Mouse (Mus musculus): ENCODE measurements around the gene Patz1. TPM values are rescaled to one million over a fixed set of nuclear protein-coding genes. Genes with fewer than 3 reads are reported as not detected.

Patz1 gene
- polyA plus RNA-seq, 1 experiment from 2014 or later: 73.2 TPM

DNA sequence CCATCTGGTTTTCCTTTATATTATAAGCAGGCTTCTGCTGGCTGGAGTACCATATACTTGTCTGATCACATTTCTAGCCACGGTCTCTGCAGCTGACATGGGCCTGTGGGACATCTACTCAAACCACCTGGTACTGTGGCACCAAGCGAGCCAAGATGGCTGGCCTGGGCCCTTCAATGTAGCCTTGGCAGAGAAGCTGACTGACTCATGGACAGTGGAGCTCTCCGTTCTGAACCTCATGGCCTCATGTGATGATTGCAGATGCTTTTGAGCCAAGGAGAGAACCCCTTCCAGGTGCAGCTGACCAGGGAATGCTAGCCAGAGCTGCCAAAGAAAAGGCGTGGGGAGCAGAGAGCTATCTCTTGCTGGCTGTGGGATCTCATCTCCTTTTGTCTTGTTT, 17.1 kb downstream of the Patz1 start:
- 95% methylated on average over 4 of the region's 4 CpGs for WGBS

DNA sequence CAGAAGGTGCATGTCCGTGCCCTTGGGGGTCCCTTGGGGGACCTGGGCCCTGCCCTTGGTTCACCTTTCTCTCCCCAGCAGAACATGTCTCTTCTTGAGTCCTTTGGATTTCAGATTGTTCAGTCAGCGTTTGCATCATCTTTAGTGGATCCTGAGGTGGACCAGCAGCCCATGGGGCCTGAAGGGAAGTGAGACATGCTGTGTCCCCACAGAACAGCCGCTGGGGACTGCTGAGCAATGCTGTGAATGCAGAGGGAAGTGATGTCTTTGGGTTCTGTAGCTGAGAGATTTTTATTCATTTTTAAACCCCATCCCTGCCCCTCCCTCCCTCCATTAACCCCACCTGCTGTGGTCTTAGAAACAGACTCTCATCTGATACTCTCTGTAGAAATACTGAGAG, 19.2 kb downstream of the Patz1 start:
- no peaks in the 10 kb centered on the region for H3K27me3 ChIP-seq (ENCODE audit: control insufficient read depth, insufficient read depth, low read length)
- 95% methylated on average over 3 of the region's 3 CpGs for WGBS
- no peak overlapping the region for H3K4me3 ChIP-seq (ENCODE audit: low read depth, low read length)
- H3K4me2 ChIP-seq (ENCODE audit: low read depth, low read length): no peak overlapping the region
- H3K9ac ChIP-seq (replicated peaks; ENCODE audit: low read length): no peak overlapping the region
- no peak for DNase-seq (ENCODE audit: low spot score)
- no peaks in the 10 kb centered on the region for H3K9me3 ChIP-seq (replicated peaks; ENCODE audit: control insufficient read depth, low read length)
- ATAC-seq (replicated peaks; ENCODE audit: insufficient number of reproducible peaks, low FRiP score, low TSS enrichment, low read depth): no peak
- H3K36me3 ChIP-seq (replicated peaks; ENCODE audit: control insufficient read depth, insufficient read depth, low read depth, low read length): peaks cover 49% of the 10 kb centered on the region
- no peak overlapping the region for H3K27ac ChIP-seq (replicated peaks; ENCODE audit: low read depth, low read length)
- H3K4me1 ChIP-seq (ENCODE audit: control insufficient read depth, insufficient read depth, low read length): no peaks in the 10 kb centered on the region

More for the DNA sequence above, 17.1 kb downstream of the Patz1 start:
- no peaks in the 10 kb centered on the region for H3K9me3 ChIP-seq (replicated peaks; ENCODE audit: control insufficient read depth, low read length)
- H3K4me3 ChIP-seq (ENCODE audit: low read depth, low read length): no peak overlapping the region
- DNase-seq (ENCODE audit: low spot score): no peak
- H3K4me1 ChIP-seq (ENCODE audit: control insufficient read depth, insufficient read depth, low read length): no peaks in the 10 kb centered on the region
- ATAC-seq (replicated peaks; ENCODE audit: insufficient number of reproducible peaks, low FRiP score, low TSS enrichment, low read depth): no peak
- H3K9ac ChIP-seq (replicated peaks; ENCODE audit: low read length): no peak overlapping the region
- no peak overlapping the region for H3K4me2 ChIP-seq (ENCODE audit: low read depth, low read length)
- peaks cover 47% of the 10 kb centered on the region for H3K36me3 ChIP-seq (replicated peaks; ENCODE audit: control insufficient read depth, insufficient read depth, low read depth, low read length)
- no peaks in the 10 kb centered on the region for H3K27me3 ChIP-seq (ENCODE audit: control insufficient read depth, insufficient read depth, low read length)
- no peak overlapping the region for H3K27ac ChIP-seq (replicated peaks; ENCODE audit: low read depth, low read length)

DNA sequence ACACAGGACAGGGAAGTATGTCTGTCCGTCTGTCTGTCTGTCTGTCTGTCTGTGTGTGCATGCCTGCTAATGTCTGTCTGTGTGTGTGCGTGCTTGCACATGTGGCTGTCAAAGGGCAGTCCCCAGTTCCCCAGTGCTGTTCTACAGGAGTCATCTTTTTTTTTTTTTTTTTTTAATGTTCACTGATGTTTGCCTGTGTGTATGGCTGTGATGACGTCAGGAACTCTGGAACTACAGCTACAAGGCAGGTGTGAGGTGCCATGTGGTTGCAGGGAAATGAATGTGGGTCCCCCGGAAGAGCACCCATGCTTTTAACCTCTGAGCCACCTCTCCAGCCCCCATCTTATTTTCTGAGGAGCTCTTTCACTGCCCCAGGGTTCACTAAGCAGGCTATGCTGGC, 21.2 kb downstream of the Patz1 start:
- Histone ChIP-seq H3K27me3 (ENCODE audit: control insufficient read depth, insufficient read depth, low read length) (no peaks in the 10 kb centered on the region), H3K36me3 (replicated peaks; ENCODE audit: control insufficient read depth, insufficient read depth, low read depth, low read length) (peaks cover 45% of the 10 kb centered on the region), H3K9me3 (replicated peaks; ENCODE audit: control insufficient read depth, low read length) (no peaks in the 10 kb centered on the region), H3K9ac (replicated peaks; ENCODE audit: low read length) (no peak overlapping the region), H3K4me2 (ENCODE audit: low read depth, low read length) (no peak overlapping the region), H3K4me1 (ENCODE audit: control insufficient read depth, insufficient read depth, low read length) (no peaks in the 10 kb centered on the region), H3K4me3 (ENCODE audit: low read depth, low read length) (no peak overlapping the region), H3K27ac (replicated peaks; ENCODE audit: low read depth, low read length) (no peak overlapping the region)
- WGBS: 93% methylated on average over 4 of the region's 4 CpGs
- no peak for DNase-seq (ENCODE audit: low spot score)
- ATAC-seq (replicated peaks; ENCODE audit: insufficient number of reproducible peaks, low FRiP score, low TSS enrichment, low read depth): no peak

DNA sequence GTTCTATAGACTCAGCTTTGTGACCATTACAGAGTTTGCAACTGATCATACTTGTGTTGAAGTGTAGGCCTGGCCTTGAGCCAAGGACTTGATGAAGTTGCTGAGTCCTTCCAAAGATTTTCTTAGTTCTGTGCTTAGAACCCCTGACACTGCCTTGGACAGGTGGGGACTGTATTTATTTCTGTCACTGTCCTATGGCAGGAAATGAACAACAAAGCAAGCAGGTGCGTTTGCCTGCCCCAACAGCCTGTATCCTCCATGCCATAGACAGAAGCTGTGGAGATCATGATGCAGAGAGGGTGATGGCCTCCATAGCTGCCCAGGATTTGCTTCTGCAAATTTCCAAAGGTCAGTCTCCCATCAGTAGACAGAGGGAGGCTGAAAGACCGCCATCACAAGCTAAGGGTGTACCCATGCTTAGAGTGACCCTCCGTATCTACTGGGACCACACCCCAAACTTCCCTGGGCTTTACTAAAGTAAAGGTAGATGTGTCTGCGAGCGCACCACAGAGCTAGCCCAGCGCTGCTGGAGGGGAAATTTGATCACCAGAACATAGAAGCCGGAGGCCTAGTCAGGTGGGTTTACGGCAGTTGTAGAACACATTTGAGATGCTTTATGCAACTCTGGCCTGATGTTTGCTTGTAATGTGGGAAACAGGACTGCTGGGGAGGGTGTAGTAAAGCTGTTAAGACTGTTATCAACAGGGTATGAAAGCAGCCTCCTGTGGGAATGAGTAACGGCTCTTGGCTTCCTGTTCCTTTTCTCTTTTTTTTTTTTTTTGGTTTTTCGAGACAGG, 22.3 kb downstream of the Patz1 start:
- no peaks in the 10 kb centered on the region for H3K27me3 ChIP-seq (ENCODE audit: control insufficient read depth, insufficient read depth, low read length)
- H3K36me3 ChIP-seq (replicated peaks; ENCODE audit: control insufficient read depth, insufficient read depth, low read depth, low read length): peaks cover 41% of the 10 kb centered on the region
- H3K27ac ChIP-seq (replicated peaks; ENCODE audit: low read depth, low read length): no peak overlapping the region
- ATAC-seq (replicated peaks; ENCODE audit: insufficient number of reproducible peaks, low FRiP score, low TSS enrichment, low read depth) (no peak), DNase-seq (ENCODE audit: low spot score) (no peak)
- no peaks in the 10 kb centered on the region for H3K4me1 ChIP-seq (ENCODE audit: control insufficient read depth, insufficient read depth, low read length)
- no peak overlapping the region for H3K9ac ChIP-seq (replicated peaks; ENCODE audit: low read length)
- WGBS: 89% methylated on average over 9 of the region's 10 CpGs
- H3K4me2 ChIP-seq (ENCODE audit: low read depth, low read length): no peak overlapping the region
- no peak overlapping the region for H3K4me3 ChIP-seq (ENCODE audit: low read depth, low read length)
- no peaks in the 10 kb centered on the region for H3K9me3 ChIP-seq (replicated peaks; ENCODE audit: control insufficient read depth, low read length)

DNA sequence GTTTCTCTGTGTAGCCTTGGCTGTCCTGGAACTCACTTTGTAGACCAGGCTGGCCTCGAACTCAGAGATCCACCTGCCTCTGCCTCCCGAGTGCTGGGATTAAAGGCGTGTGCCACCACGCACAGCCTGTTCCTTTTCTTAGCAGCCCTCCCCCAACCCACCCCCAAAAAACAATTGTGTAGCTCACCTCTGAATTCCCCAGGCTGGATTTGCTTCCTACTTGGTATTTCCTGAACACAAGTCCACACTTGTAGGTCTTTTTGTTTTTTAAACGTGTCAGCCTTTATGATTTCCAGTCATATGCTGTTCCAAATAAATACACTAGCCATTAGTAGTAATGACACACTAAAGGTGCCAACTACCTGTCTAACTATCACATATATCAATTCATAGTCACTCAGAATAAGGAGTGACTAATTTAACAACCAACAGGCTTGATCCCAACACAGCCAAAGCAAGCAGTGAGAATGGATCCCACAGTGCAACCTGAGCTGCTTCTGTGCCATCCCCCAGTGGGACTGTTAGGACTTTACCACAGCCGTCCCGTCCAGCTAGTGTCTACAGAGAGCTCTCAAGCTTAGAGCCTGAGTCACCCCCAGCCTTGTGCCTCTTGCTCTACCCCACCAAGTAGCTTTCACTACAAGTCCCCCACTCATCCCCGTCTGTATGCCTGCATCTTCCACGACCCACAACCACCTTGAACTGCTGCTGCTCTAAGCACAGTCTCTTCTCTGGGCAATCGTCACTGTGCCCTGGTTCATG, 23.1 kb downstream of the Patz1 start:
- H3K36me3 ChIP-seq (replicated peaks; ENCODE audit: control insufficient read depth, insufficient read depth, low read depth, low read length): peaks cover 34% of the 10 kb centered on the region
- no peak for ATAC-seq (replicated peaks; ENCODE audit: insufficient number of reproducible peaks, low FRiP score, low TSS enrichment, low read depth)
- 88% methylated on average over 10 of the region's 10 CpGs for WGBS

DNA sequence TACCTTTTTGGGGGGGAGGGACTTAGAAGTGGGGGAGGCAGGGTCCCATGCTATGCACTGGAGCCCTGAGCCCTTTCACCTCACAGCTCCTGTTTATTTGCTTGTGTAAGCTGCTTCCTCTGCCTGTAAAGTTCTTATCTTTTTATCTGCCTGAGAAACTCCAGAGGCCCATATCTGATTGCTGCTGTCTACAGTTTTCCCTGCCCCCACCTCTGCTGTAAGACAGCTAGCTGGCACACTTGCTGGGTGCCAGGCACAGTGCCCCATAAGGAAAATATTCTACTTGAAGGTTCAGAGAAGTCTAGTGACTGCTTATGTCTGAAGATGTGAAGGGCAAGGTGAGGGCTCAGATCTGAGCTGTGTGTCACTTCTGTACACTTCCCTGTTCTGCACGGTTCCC, 24.6 kb downstream of the Patz1 start:
- Histone ChIP-seq H3K27ac (replicated peaks; ENCODE audit: low read depth, low read length) (no peak overlapping the region), H3K4me3 (ENCODE audit: low read depth, low read length) (no peak overlapping the region), H3K36me3 (replicated peaks; ENCODE audit: control insufficient read depth, insufficient read depth, low read depth, low read length) (peaks cover 18% of the 10 kb centered on the region), H3K9me3 (replicated peaks; ENCODE audit: control insufficient read depth, low read length) (no peaks in the 10 kb centered on the region), H3K4me1 (ENCODE audit: control insufficient read depth, insufficient read depth, low read length) (no peaks in the 10 kb centered on the region), H3K27me3 (ENCODE audit: control insufficient read depth, insufficient read depth, low read length) (no peaks in the 10 kb centered on the region), H3K4me2 (ENCODE audit: low read depth, low read length) (no peak overlapping the region), H3K9ac (replicated peaks; ENCODE audit: low read length) (no peak overlapping the region)
- WGBS: 91% methylated on average over 1 of the region's 1 CpGs
- DNase-seq (ENCODE audit: low spot score) (no peak), ATAC-seq (replicated peaks; ENCODE audit: insufficient number of reproducible peaks, low FRiP score, low TSS enrichment, low read depth) (no peak)

More for the DNA sequence above, 23.1 kb downstream of the Patz1 start:
- Histone ChIP-seq H3K4me3 (ENCODE audit: low read depth, low read length) (no peak overlapping the region), H3K27me3 (ENCODE audit: control insufficient read depth, insufficient read depth, low read length) (no peaks in the 10 kb centered on the region), H3K9ac (replicated peaks; ENCODE audit: low read length) (no peak overlapping the region), H3K27ac (replicated peaks; ENCODE audit: low read depth, low read length) (no peak overlapping the region), H3K4me2 (ENCODE audit: low read depth, low read length) (no peak overlapping the region), H3K9me3 (replicated peaks; ENCODE audit: control insufficient read depth, low read length) (no peaks in the 10 kb centered on the region), H3K4me1 (ENCODE audit: control insufficient read depth, insufficient read depth, low read length) (no peaks in the 10 kb centered on the region)
- no peak for DNase-seq (ENCODE audit: low spot score)

DNA sequence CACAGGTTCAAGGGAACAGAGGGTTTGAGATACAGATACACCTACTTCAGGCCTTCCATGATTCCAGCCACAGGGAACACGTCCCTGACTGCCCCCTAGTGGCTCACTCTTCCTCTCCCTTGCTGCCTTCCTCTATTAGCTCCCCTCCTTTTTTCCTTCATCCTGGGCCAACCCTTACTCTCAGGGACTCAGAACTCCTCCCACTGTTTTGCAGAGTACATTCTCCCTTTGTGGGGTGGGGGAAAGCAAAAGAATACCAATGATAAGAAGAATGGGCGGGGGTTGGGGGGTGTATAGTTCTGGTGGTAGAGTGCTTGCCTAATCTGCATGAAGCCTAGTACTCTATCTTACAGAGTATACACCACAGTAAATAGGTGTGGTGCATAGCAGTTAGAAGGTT, 25.5 kb downstream of the Patz1 start:
- no peaks in the 10 kb centered on the region for H3K9me3 ChIP-seq (replicated peaks; ENCODE audit: control insufficient read depth, low read length)
- H3K4me1 ChIP-seq (ENCODE audit: control insufficient read depth, insufficient read depth, low read length): no peaks in the 10 kb centered on the region
- 28% methylated on average over 2 of the region's 2 CpGs for WGBS
- no peak overlapping the region for H3K4me3 ChIP-seq (ENCODE audit: low read depth, low read length)
- no peak overlapping the region for H3K4me2 ChIP-seq (ENCODE audit: low read depth, low read length)
- H3K9ac ChIP-seq (replicated peaks; ENCODE audit: low read length): no peak overlapping the region
- H3K36me3 ChIP-seq (replicated peaks; ENCODE audit: control insufficient read depth, insufficient read depth, low read depth, low read length): peaks cover 14% of the 10 kb centered on the region
- H3K27me3 ChIP-seq (ENCODE audit: control insufficient read depth, insufficient read depth, low read length): no peaks in the 10 kb centered on the region
- no peak overlapping the region for H3K27ac ChIP-seq (replicated peaks; ENCODE audit: low read depth, low read length)
- DNase-seq (ENCODE audit: low spot score): peak; percentile 58
- 0 out of 2 replicates have a peak, but pooled peaks have one; percentile 31 for ATAC-seq (replicated peaks; ENCODE audit: insufficient number of reproducible peaks, low FRiP score, low TSS enrichment, low read depth)

DNA sequence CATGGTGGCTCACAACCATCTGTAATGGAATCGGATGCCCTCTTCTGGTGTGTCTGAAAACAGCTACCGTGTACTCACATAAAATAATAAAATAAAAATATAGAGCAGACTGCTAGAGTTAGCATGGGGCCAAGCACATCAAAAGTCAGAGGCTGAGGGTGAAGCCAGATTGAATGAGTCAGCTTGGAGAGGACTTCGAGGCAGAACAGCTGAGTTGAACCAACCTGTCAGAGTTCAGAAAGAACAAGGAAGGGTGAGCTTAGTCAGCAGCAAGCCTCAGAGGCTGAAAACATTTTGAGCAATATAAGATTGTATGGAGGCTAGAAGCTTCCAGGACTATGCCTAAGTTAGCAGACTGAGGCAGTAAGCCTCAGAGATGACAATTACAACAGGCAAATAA, 29.6 kb downstream of the Patz1 start:
- Histone ChIP-seq H3K36me3 (replicated peaks; ENCODE audit: control insufficient read depth, insufficient read depth, low read depth, low read length) (no peaks in the 10 kb centered on the region), H3K4me1 (ENCODE audit: control insufficient read depth, insufficient read depth, low read length) (no peaks in the 10 kb centered on the region), H3K9me3 (replicated peaks; ENCODE audit: control insufficient read depth, low read length) (no peaks in the 10 kb centered on the region), H3K4me3 (ENCODE audit: low read depth, low read length) (no peak overlapping the region), H3K4me2 (ENCODE audit: low read depth, low read length) (no peak overlapping the region), H3K27me3 (ENCODE audit: control insufficient read depth, insufficient read depth, low read length) (no peaks in the 10 kb centered on the region), H3K9ac (replicated peaks; ENCODE audit: low read length) (no peak overlapping the region), H3K27ac (replicated peaks; ENCODE audit: low read depth, low read length) (no peak overlapping the region)
- DNase-seq (ENCODE audit: low spot score) (no peak), ATAC-seq (replicated peaks; ENCODE audit: insufficient number of reproducible peaks, low FRiP score, low TSS enrichment, low read depth) (no peak)
- WGBS: 93% methylated on average over 3 of the region's 3 CpGs
